Mouse (Mus musculus): Measurements from ENCODE around the gene Xpr1.

GRCm38 (mm10) chr1:155237390-155237789 is 179.8 kb downstream of the Xpr1 start:
- TF ChIP-seq CTCF (IDR thresholded peaks at IDR 0.05; ENCODE audit: control insufficient read depth, insufficient read depth, insufficient read length) (no peak), FOSL1 (IDR thresholded peaks at IDR 0.05; ENCODE audit: insufficient read depth, low read length, poor library complexity, severe bottlenecking) (no peak)

All from C2C12 (cell line).